Comparison of ENCODE assay signal across 7 mouse cellular contexts in the genomic region with DNA sequence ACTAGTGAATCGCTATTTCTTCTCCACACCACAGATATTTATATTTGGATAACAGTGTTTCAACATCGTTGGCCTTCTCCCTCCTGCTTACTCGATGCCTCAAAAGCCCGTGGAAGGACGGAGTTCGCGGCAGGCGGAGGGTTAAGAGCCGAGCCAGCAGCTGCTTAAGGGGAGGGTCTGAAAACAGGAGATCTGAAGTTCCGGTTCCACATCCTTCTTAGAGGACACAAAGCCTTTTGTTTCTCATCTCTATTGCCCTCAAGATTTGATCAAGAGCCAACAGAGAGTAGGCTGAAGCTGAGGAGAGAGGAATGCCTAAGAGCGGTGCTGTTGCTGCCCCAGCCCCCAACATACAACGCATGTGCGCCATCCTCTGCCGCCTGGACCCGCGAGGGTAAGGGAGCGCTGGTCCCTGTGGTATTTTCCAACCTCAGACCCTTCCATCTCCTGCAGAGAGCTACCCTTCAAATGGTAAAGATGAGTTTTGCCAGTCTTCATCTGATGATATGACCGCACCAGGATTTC. TPM values are rescaled to one million over a fixed set of nuclear protein-coding genes. Genes with fewer than 3 reads are reported as not detected.
A peak's percentile ranks its signal among the peaks of the same experiment; 100 is the strongest.
DNase-seq lines count a peak whose midpoint lies in the region; ATAC-seq and TF ChIP-seq lines count a peak whose summit lies in the region.

No protein-coding gene starts in this region.

- TF ChIP-seq POLR2A in CH12.LX (IDR thresholded peaks at IDR 0.05; ENCODE audit: low read depth, low read length): no peak

- peak overlapping the region; percentile 3; the same call in 1 of the 2 replicates for H3K9ac ChIP-seq in CH12.LX (ENCODE audit: insufficient read depth, low read depth)
- H3K9ac ChIP-seq in heart, postnatal 0 days (replicated peaks; ENCODE audit: low read depth, low read length): no peak overlapping the region

- H3K79me2 ChIP-seq in CH12.LX (replicated peaks; ENCODE audit: control insufficient read depth, extremely low read depth, insufficient read depth, poor library complexity, severe bottlenecking): no peaks in the 10 kb centered on the region

- H3K4me3 ChIP-seq in CH12.LX (replicated peaks in 1 of 3; ENCODE audit: low read depth in 2 of 3, low read length in 2 of 3, poor library complexity in 1 of 3): peak overlapping the region; percentile 18 to 37 (median 21)
- H3K4me3 ChIP-seq in heart, postnatal 0 days (ENCODE audit: low read depth, low read length): peak overlapping the region; percentile 25

- H3K9me3 ChIP-seq in CH12.LX (replicated peaks; ENCODE audit: low read length): no peaks in the 10 kb centered on the region
- H3K9me3 ChIP-seq in heart, postnatal 0 days (replicated peaks; ENCODE audit: control insufficient read depth, low read length): no peaks in the 10 kb centered on the region

- intact Hi-C loops in left cerebral cortex, postnatal 14 days (cut with DNase I): no loop called here

- no peak for TF ChIP-seq RAD21 in CH12.LX (IDR thresholded peaks at IDR 0.05; ENCODE audit: low read depth, low read length)

- H3K27me3 ChIP-seq in CH12.LX (replicated peaks): peaks cover 1% of the 10 kb centered on the region
- no peaks in the 10 kb centered on the region for H3K27me3 ChIP-seq in heart, postnatal 0 days (ENCODE audit: control insufficient read depth, insufficient read depth, low read length)

- in situ Hi-C loops in CH12.LX (cut with MboI; ENCODE audit: low pct_ligation_motif_present, low pct_unique_long_range_greater_than_20kb, low sequenced_read_pairs): loop anchor here (5.0 kb wide), 1 partner anchor 34 kb away; no protein-coding TSS in a partner anchor

- ATAC-seq in heart, postnatal 0 days (ENCODE audit: insufficient read depth, low read depth): peak; percentile 62

- H3K4me2 ChIP-seq in CH12.LX (ENCODE audit: insufficient read depth, low read depth, poor library complexity, severe bottlenecking): peak overlapping the region; percentile 70
- peak overlapping the region; percentile 42 for H3K4me2 ChIP-seq in heart, postnatal 0 days (ENCODE audit: low read depth, low read length)

- 20% methylated on average over 18 of the region's 18 CpGs for WGBS in heart, postnatal 0 days

- DNase-seq in CH12.LX (ENCODE audit: extremely low read depth) (peak; percentile 15), R1 (ENCODE audit: low read depth, low spot score) (peak; percentile 35)
- peak; percentile 49 for DNase-seq in heart, postnatal 0 days (ENCODE audit: low spot score)
- peak; percentile 20 for DNase-seq in mesoderm, embryonic 11.5 days (ENCODE audit: low read depth, low spot score)
- DNase-seq in ovary, postnatal 14 days (ENCODE audit: low spot score): no peak
- no peak for DNase-seq in left cerebral cortex, postnatal 14 days (ENCODE audit: low spot score in 2 of 2)
- DNase-seq in spleen, postnatal 4 days (ENCODE audit: low spot score in 2 of 2): no peak

- peak overlapping the region; percentile 26 for H3K27ac ChIP-seq in CH12.LX (ENCODE audit: insufficient read depth, low read depth)
- peak overlapping the region; percentile 77 for H3K27ac ChIP-seq in heart, postnatal 0 days (ENCODE audit: low read depth)

- dilution Hi-C loops in CH12.LX (cut with MboI; ENCODE audit: extremely low pct_ligation_motif_present, extremely low pct_unique_long_range_greater_than_20kb, low sequenced_read_pairs): no loop called here

- H3K4me1 ChIP-seq in CH12.LX (ENCODE audit: control insufficient read depth in 1 of 2, insufficient read depth in 2 of 2): peaks cover 9 to 32% of the 10 kb centered on the region in 2 experiments
- peaks cover 3% of the 10 kb centered on the region; the same call in 1 of the 2 replicates for H3K4me1 ChIP-seq in heart, postnatal 0 days (ENCODE audit: control insufficient read depth, insufficient read depth)

- no peak for TF ChIP-seq CTCF in CH12.LX (conservative IDR thresholded peaks at IDR 0.05 in 1 of 2, IDR thresholded peaks at IDR 0.05 in 1 of 2; ENCODE audit: low read depth in 2 of 2, low read length in 2 of 2)
- no peak for TF ChIP-seq CTCF in heart, postnatal 0 days (IDR thresholded peaks at IDR 0.05; ENCODE audit: low read depth)

- no peaks in the 10 kb centered on the region for H3K36me3 ChIP-seq in CH12.LX (replicated peaks in 1 of 2; ENCODE audit: control insufficient read depth in 1 of 2, insufficient read depth in 1 of 2, low read length in 1 of 2)
- H3K36me3 ChIP-seq in heart, postnatal 0 days (replicated peaks; ENCODE audit: control insufficient read depth, insufficient read depth, low read length): no peaks in the 10 kb centered on the region

- TF ChIP-seq EP300 in CH12.LX (IDR thresholded peaks at IDR 0.05; ENCODE audit: low read length): no peak
- TF ChIP-seq EP300 in heart, postnatal 0 days (IDR thresholded peaks at IDR 0.05; ENCODE audit: low read depth): no peak

TF ChIP-seq in CH12.LX, 34 proteins besides CTCF, POLR2A, EP300 and RAD21:
- TF ChIP-seq POLR2AphosphoS2 (IDR thresholded peaks at IDR 0.05; ENCODE audit: low read depth, low read length) (no peak), MYC (IDR thresholded peaks at IDR 0.05; ENCODE audit: low read depth, low read length) (peak; percentile 35), MAX (IDR thresholded peaks at IDR 0.05; ENCODE audit: low read length) (no peak), CHD2 (IDR thresholded peaks at IDR 0.05; ENCODE audit: low read length) (no peak; the same call in 1 of the 2 replicates), PAX5 (IDR thresholded peaks at IDR 0.05; ENCODE audit: low read length) (no peak), NRF1 (IDR thresholded peaks at IDR 0.05; ENCODE audit: low read depth, low read length) (peak; percentile 37), TCF12 (IDR thresholded peaks at IDR 0.05; ENCODE audit: low read depth, low read length) (0 out of 2 replicates have a peak, but pooled peaks have one; percentile 2)

RNA-seq across cellular contexts. Expression of a gene that starts 22.4 kb away (rescaled TPM):
- total RNA-seq in CH12.LX (2012; rRNA removed) (31.6 and 37.1 TPM in 2 replicates), CH12.LX (2014; rRNA removed) (23.6 and 35.3 TPM in 2 replicates)
- 34.4 and 35.5 TPM in 2 replicates for polyA plus RNA-seq in CH12.LX (2012; ENCODE audit: insufficient read length, low read depth)
- total RNA-seq in heart, postnatal 0 days (2014; rRNA removed; ENCODE audit: low replicate concordance): 44.0 and 45.5 TPM in 2 replicates
- polyA plus RNA-seq in heart, postnatal 0 days (2015; fragmentation: Nextera tagmentation; extraction: Ambion mirVana): 24.2 and 25.5 TPM in 2 replicates
- 10 to 100 TPM; 38.2 to 49.6 TPM for total RNA-seq in left cerebral cortex, postnatal 14 days (2021)

Comparison
In these comparisons a context has a peak if more than half of its experiments do, and no peak if none do; other contexts are left out.
1. DNase-seq: peak in CH12.LX (single experiment), R1 (single experiment), heart, postnatal 0 days (single experiment) and mesoderm, embryonic 11.5 days (single experiment); none in ovary, postnatal 14 days (single experiment), left cerebral cortex, postnatal 14 days (0 of 2) and spleen, postnatal 4 days (0 of 2).